Mouse (Mus musculus): ENCODE results near the gene Ccdc113.
A peak's percentile ranks its signal among the peaks of the same experiment; 100 is the strongest.

The Ccdc113 gene

DNA sequence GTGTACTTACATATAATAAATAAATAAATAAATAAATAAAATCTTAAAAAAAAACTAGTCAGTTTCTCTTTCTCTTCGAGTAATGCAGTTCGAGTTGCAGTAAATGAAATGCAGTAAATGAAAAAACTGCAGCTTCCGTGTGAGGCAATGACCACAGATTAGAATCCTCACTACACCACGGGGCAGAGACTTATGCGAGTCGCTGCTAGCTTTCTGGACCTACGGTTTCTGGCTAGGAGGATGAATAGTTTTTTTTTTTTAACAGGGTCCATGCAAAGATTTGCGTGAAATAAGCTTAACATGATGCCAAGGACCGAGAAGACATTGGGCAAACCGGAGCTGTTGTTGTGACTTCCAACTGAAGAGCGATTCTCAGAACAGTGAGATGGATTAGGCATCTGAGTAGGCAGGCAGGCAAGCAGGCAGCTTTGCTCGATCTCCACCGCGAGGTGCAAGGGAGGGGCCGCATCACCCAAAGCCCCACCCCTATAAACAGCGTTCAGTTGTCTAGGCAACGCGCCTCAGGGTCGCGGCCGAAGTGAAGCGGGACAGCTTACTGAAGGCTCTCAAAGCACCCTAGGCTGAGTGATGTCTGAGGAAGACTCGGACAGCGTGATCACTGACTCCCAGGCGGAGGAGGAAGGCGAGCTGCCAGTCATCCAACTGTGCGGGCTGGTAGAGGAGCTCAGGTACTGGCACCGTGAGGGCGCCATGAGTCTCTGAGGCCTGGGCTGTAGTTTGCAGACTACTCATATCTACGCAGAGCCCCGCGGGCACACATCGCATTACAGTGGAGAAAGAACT is at the start of gene Ccdc113:
Ccdc113 (plus strand) TSS at position 502 of the 804 bp plus-strand sequence.
- DNase-seq (ENCODE audit: low spot score), result no peak

- DNase-seq (ENCODE audit: low spot score), result no peak
These were observed 45.8 kb upstream of the Ccdc113 start for GRCm38 (mm10) chr8:95487800-95488697.

GRCm38 (mm10) chr8:95488698-95489332 is 45.1 kb upstream of the Ccdc113 start:
- peak; percentile 81 for DNase-seq (ENCODE audit: low spot score)

DNA sequence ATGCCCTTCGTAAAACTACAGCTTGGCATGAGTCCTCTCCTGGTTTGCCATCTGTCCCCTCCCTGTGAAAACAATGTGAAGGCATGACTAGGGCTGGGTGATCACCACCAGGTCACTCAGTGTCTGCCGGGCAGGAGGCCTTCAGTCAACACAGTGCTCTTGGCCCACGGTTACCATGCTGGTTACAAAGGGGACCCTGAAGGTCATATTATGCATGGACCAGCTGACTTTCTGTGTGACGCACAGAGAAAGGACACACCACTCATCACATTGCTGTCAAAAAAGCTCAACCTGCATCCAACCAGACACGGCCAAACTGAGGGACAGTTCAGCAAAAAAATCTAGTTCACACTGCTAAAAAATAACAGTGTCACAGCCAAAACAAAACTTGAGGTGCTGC is 43.9 kb upstream of the Ccdc113 start, which contains the start of gene Csnk2a2:
Csnk2a2 (minus strand) TSS at position 34 of the 400 bp plus-strand sequence.
- no peak for DNase-seq (ENCODE audit: low spot score)

DNA sequence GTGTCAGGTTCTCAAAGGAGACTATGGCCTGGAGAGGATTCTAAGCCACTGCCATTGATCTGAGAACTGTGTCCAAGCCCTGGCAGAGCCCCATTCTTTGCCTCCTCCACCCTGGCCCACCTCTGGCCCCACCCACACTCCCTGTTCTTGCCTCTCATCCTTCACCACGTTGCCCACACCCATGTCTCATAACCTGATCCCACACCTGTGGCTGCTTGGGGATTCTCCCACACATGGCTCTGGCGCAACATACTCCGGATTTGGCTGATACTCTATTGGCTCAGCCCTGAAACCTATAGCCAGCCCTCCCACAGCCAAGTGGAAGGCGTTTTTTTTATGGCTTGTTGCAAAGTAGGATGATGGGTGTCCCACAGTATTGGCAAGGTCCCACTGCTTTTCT is 41.8 kb upstream of the Ccdc113 start:
- DNase-seq (ENCODE audit: low spot score), result no peak

DNA sequence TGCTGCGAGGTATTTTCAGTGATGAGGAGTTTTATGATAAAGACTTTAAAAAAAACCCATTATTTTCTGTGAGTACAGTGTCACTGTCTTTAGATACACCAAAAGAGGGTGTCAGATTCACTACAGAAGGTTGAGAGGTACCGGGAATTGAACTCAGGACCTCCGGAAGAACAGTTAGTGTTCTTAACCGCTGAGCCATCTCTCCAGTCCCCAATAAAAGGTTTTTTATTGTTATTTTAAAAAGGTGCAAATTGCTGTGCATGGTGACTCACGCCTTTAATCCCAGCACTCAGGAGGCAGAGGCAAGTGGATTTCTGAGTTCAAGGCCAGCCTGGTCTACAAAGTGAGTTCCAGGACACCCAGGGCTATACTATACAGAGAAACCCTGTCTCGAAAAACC is 38.4 kb upstream of the Ccdc113 start:
- DNase-seq (ENCODE audit: low spot score), result no peak

DNA sequence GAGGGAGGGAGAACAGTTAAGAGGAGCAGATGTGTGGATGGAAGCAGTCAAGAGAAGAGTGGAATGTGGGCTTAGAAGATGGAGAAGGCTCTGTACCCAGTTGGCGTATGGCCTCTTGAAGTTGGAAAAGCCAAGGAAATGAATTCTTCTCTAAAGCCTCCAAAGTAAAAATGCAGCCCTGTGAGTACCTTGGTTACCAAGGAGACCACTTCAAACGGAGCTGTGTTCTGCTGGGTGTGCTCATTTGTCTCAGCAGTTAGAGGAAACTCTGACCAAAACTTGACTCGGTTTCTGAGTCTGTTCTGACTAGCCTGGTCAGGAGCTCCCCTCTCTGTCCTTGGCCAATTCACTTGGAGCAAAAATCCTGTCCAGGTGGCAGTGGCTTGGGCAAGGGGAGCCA is 37.5 kb upstream of the Ccdc113 start:
- DNase-seq (ENCODE audit: low spot score), result no peak

GRCm38 (mm10) chr8:95497821-95498220 is 36.1 kb upstream of the Ccdc113 start:
- DNase-seq (ENCODE audit: low spot score), result no peak

- no peak for DNase-seq (ENCODE audit: low spot score)
These were observed 34.4 kb upstream of the Ccdc113 start for GRCm38 (mm10) chr8:95499266-95500064.

- DNase-seq (ENCODE audit: low spot score), result no peak
These were observed 33.4 kb upstream of the Ccdc113 start for GRCm38 (mm10) chr8:95500436-95500835.

GRCm38 (mm10) chr8:95502431-95502830 is 31.5 kb upstream of the Ccdc113 start:
- no peak for DNase-seq (ENCODE audit: low spot score)

- DNase-seq (ENCODE audit: low spot score), result no peak
These were observed 29.1 kb upstream of the Ccdc113 start for GRCm38 (mm10) chr8:95504835-95505234.

GRCm38 (mm10) chr8:95505606-95506005 is 28.3 kb upstream of the Ccdc113 start:
- DNase-seq (ENCODE audit: low spot score), result no peak

DNA sequence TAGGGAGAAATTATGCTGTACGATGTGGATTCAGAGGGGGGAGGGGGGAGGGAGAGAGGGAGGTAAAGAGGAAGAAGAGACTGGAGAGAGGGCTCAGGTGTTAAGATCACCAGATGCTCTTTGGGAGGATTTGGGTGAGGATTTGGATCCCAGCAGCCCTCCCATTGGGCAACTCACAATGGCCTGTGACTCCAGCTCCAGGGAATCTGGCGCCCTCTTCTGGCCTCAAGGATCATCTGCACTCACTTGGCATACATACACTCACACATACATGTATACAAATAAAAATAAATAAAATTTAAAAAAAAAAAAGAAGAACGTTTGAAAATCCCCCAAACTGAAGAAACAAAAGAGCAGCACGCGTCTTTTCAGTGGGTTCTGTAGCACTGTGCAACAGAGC is 27.6 kb upstream of the Ccdc113 start:
- DNase-seq (ENCODE audit: low spot score), result no peak

GRCm38 (mm10) chr8:95512257-95512656 is 21.6 kb upstream of the Ccdc113 start:
- DNase-seq (ENCODE audit: low spot score), result no peak

- peak; percentile 74 for DNase-seq (ENCODE audit: low spot score)
These were observed 20.7 kb upstream of the Ccdc113 start for GRCm38 (mm10) chr8:95513219-95513618.

DNA sequence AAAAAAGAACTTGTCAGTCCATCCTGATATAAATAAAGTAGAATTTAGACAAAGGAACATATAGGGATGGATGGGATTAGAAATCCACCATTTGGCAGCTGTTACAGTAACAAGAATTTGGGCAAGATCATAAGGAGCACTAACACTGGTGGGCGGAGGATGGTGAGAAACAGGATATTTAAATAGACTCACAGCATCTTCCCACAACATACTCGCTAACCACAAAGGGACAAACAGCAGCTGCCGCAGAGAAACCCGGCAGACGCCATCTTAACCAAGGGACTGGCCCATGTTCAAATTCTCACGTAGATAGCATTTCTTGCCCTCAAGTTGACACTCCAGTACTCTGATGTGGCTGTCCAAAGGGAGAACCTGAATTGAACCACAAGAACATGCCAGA is 17.0 kb upstream of the Ccdc113 start:
- no peak for DNase-seq (ENCODE audit: low spot score)

DNA sequence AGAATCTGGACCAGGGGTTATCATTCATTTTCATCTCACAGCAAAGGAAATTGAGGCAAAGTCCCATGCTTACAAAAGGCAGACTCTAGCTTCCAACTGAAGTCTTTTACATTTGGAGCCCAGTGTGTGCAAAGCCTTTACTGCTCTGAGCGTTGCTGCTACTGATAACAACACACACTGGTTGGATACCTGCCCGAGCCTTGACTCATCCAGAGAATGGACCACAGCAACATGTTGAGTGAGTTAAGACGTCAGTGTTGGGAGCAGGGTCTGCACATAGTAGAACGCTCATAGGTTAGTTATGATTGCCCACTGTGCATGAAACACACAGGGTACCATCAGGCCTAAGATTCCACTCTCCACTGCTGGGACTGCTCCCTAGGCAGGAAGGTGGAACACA is 9.9 kb upstream of the Ccdc113 start:
- DNase-seq (ENCODE audit: low spot score), result no peak

DNA sequence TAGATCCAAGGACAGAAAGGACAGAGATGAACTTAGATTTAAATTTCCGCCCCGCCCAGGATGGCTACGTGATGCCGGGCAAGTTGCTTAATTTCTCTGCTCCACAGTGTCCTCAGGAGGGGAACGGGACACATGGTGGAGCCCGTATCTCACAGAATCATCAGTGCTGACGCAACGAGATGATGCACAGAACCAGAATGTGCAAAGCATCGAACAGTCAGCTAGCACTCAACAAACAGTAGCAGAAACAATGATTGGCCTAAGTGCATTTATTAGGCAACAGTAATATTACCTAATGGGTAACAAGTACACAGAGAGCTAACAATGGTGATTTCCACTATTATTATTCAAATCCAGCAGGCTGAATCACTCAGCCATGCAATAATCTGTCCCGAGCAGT is 5.7 kb upstream of the Ccdc113 start:
- no peak for DNase-seq (ENCODE audit: low spot score)

GRCm38 (mm10) chr8:95528750-95529310 is 5.1 kb upstream of the Ccdc113 start:
- DNase-seq (ENCODE audit: low spot score), result no peak

DNA sequence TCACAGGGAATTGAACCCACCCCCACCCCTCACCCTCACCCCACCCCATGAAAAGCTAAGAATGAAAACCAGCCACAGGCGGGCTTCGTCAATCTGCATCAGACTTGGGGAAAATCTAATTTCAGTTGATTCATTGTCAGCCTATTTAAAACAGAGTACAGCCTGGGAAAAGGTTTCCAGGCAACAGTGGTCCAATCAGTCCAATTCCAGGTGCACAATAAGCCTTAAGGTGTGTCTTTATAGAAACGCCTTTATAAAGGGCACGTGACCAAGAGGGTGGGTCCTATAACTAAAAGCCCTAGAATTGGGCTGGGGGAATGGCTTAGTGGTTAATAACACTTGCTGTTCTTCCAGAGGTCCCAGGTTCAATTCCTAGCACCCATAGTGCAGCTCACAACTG is 1.7 kb upstream of the Ccdc113 start:
- DNase-seq (ENCODE audit: low spot score), result no peak

All from adipocyte (in vitro differentiated cells).